Mouse (Mus musculus): ENCODE measurements around the gene Ldlrad3. TPM values are rescaled to one million over a fixed set of nuclear protein-coding genes. Genes with fewer than 3 reads are reported as not detected.
A peak's percentile ranks its signal among the peaks of the same experiment; 100 is the strongest.

Gene Ldlrad3
- total and polyA plus RNA-seq, 3 experiments = 3.5 to 6.1 TPM; not detected in 1

DNA sequence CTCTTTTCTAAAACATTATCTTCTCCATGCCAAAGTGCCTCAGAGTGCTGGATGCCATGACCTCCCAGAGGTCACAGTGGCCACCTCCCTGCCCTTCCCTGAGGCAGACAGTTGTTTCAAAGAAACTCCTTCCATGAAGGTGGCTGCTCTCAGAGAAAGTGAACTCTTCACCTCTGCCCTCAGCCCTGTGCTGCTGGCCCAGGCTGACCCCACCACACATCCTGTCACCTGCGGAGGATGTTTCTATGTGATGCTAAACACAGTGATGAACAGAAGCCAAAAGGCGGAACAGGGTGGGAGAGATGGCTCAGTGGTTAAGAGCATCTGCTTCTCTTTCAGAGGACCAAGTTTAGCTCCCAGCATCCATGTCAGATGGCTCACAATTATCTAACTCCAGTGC lies 75.9 kb downstream of the Ldlrad3 start:
- Histone ChIP-seq H3K27ac (ENCODE audit: control insufficient read depth, low read depth, low read length) (no peak overlapping the region), H3K36me3 (ENCODE audit: control insufficient read depth in 1 of 2, insufficient read depth in 2 of 2, low read length in 2 of 2) (no peaks in the 10 kb centered on the region), H3K4me1 (ENCODE audit: control insufficient read depth in 1 of 2, insufficient read depth in 2 of 2, low read length in 2 of 2) (no peaks in the 10 kb centered on the region), H3K27me3 (ENCODE audit: control insufficient read depth in 1 of 2, insufficient read depth in 2 of 2, low read length in 2 of 2) (no peaks in the 10 kb centered on the region), H3K9ac (ENCODE audit: control insufficient read depth, low read depth, low read length, poor library complexity, severe bottlenecking) (no peak overlapping the region), H3K4me3 (ENCODE audit: control insufficient read depth in 1 of 2, insufficient read depth in 1 of 2, low read depth in 2 of 2, low read length in 2 of 2) (no peak overlapping the region), H3K9me3 (replicated peaks; ENCODE audit: insufficient read depth, low read length) (no peaks in the 10 kb centered on the region), H3K79me2 (ENCODE audit: control insufficient read depth, insufficient read depth, low read length, poor library complexity) (no peaks in the 10 kb centered on the region)
- DNase-seq (ENCODE audit: low read depth, low spot score) = no peak
- TF ChIP-seq POLR2A (IDR thresholded peaks at IDR 0.05; ENCODE audit: control insufficient read depth in 1 of 2, insufficient read depth in 1 of 2, low read depth in 1 of 2, low read length in 2 of 2, poor library complexity in 1 of 2) = no peak
- no peak for TF ChIP-seq GATA1 (IDR thresholded peaks at IDR 0.05; ENCODE audit: low read depth, low read length)
- no peak for TF ChIP-seq ZMIZ1 (IDR thresholded peaks at IDR 0.05; ENCODE audit: low read depth, low read length)
- no peak for TF ChIP-seq ELF1 (IDR thresholded peaks at IDR 0.05; ENCODE audit: low read depth, low read length)
- no peak for TF ChIP-seq MYB (IDR thresholded peaks at IDR 0.05; ENCODE audit: low read depth, low read length)
- no peak for TF ChIP-seq MAX (IDR thresholded peaks at IDR 0.05; ENCODE audit: low read length)

DNA sequence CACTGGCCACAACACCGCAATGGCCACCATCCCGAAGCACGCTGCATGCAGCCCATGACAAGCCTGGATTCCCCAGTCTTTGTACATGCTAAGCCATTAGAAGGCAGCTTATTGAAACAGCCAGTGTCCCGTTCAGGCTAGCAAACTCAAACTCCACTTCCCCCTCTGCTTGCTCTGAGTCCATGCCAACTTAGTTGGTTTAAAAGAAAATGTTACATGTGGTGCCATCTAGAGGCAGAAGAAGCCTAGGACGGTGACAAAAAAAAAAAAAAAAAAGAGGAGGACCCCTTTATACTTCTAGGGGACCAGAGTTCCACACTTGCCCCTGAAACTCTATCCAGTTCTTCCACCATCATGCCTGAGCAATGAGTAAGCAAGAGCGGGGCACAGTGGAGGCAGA lies 78.9 kb downstream of the Ldlrad3 start:
- Histone ChIP-seq H3K9me3 (replicated peaks; ENCODE audit: insufficient read depth, low read length) (no peaks in the 10 kb centered on the region), H3K79me2 (ENCODE audit: control insufficient read depth, insufficient read depth, low read length, poor library complexity) (no peaks in the 10 kb centered on the region), H3K27me3 (ENCODE audit: control insufficient read depth in 1 of 2, insufficient read depth in 2 of 2, low read length in 2 of 2) (no peaks in the 10 kb centered on the region), H3K27ac (ENCODE audit: control insufficient read depth, low read depth, low read length) (no peak overlapping the region), H3K36me3 (ENCODE audit: control insufficient read depth in 1 of 2, insufficient read depth in 2 of 2, low read length in 2 of 2) (no peaks in the 10 kb centered on the region), H3K9ac (ENCODE audit: control insufficient read depth, low read depth, low read length, poor library complexity, severe bottlenecking) (no peak overlapping the region), H3K4me1 (ENCODE audit: control insufficient read depth in 1 of 2, insufficient read depth in 2 of 2, low read length in 2 of 2) (no peaks in the 10 kb centered on the region), H3K4me3 (ENCODE audit: control insufficient read depth in 1 of 2, insufficient read depth in 1 of 2, low read depth in 2 of 2, low read length in 2 of 2) (no peak overlapping the region)
- DNase-seq (ENCODE audit: low read depth, low spot score) = peak; percentile 58
- no peak for TF ChIP-seq UBTF (IDR thresholded peaks at IDR 0.05; ENCODE audit: borderline replicate concordance, insufficient read depth, low read depth, low read length)
- TF ChIP-seq CHD1 (IDR thresholded peaks at IDR 0.05; ENCODE audit: low read depth, low read length) = no peak
- peak in 1 of 3 experiments; percentile 56; a peak in 2 of 6 replicates for TF ChIP-seq CTCF (IDR thresholded peaks at IDR 0.05 in 2 of 3, conservative IDR thresholded peaks at IDR 0.05 in 1 of 3; ENCODE audit: control insufficient read depth in 1 of 3, insufficient read depth in 1 of 3, low read depth in 2 of 3, low read length in 3 of 3, poor library complexity in 1 of 3, severe bottlenecking in 1 of 3)
- no peak for TF ChIP-seq CHD2 (IDR thresholded peaks at IDR 0.05; ENCODE audit: low read length)
- TF ChIP-seq ZNF384 (IDR thresholded peaks at IDR 0.05; ENCODE audit: low read depth, low read length) = peak; percentile 44; the same call in 1 of the 2 replicates
- no peak for TF ChIP-seq ZKSCAN1 (IDR thresholded peaks at IDR 0.05; ENCODE audit: low read depth, low read length)
- peak; percentile 53 for TF ChIP-seq RAD21 (IDR thresholded peaks at IDR 0.05; ENCODE audit: low read depth, low read length)
- no peak for TF ChIP-seq USF2 (IDR thresholded peaks at IDR 0.05; ENCODE audit: borderline replicate concordance in 1 of 2, insufficient read depth in 1 of 2, low read depth in 1 of 2, low read length in 2 of 2)
- peak; percentile 55 for TF ChIP-seq SMC3 (IDR thresholded peaks at IDR 0.05; ENCODE audit: low read depth, low read length)
- no peak for TF ChIP-seq ZC3H11A (IDR thresholded peaks at IDR 0.05; ENCODE audit: low read depth, low read length)

DNA sequence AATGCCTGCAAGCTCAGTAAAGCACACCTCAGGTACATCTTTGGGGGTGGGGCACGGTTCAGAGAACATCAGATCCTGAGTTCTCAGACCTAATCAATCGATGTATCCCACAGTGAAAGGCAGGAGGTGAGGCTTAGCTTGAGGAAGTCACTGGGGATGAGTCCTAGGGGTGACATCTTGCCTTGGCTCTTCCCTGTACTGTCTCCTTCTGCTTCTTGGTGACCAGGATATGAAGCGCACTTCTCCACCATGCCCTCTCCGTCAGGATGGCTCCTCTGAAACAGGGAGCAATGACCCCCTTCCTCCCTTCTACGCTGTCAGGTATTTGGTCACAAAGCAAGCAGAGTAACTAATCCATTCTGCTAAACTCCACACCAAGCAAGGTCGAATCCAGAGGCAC lies 79.5 kb downstream of the Ldlrad3 start:
- H3K27me3 ChIP-seq (ENCODE audit: control insufficient read depth in 1 of 2, insufficient read depth in 2 of 2, low read length in 2 of 2) = no peaks in the 10 kb centered on the region
- no peak overlapping the region for H3K4me3 ChIP-seq (ENCODE audit: control insufficient read depth in 1 of 2, insufficient read depth in 1 of 2, low read depth in 2 of 2, low read length in 2 of 2)
- no peak overlapping the region for H3K9ac ChIP-seq (ENCODE audit: control insufficient read depth, low read depth, low read length, poor library complexity, severe bottlenecking)
- no peak for DNase-seq (ENCODE audit: low read depth, low spot score)
- H3K9me3 ChIP-seq (replicated peaks; ENCODE audit: insufficient read depth, low read length) = no peaks in the 10 kb centered on the region
- H3K36me3 ChIP-seq (ENCODE audit: control insufficient read depth in 1 of 2, insufficient read depth in 2 of 2, low read length in 2 of 2) = no peaks in the 10 kb centered on the region
- no peak overlapping the region for H3K27ac ChIP-seq (ENCODE audit: control insufficient read depth, low read depth, low read length)
- no peaks in the 10 kb centered on the region for H3K79me2 ChIP-seq (ENCODE audit: control insufficient read depth, insufficient read depth, low read length, poor library complexity)
- H3K4me1 ChIP-seq (ENCODE audit: control insufficient read depth in 1 of 2, insufficient read depth in 2 of 2, low read length in 2 of 2) = no peaks in the 10 kb centered on the region
- no peak for TF ChIP-seq ETS1 (IDR thresholded peaks at IDR 0.05; ENCODE audit: low read depth, low read length)
- no peak for TF ChIP-seq MAFK (IDR thresholded peaks at IDR 0.05; ENCODE audit: borderline replicate concordance, low read depth, low read length)
- no peak for TF ChIP-seq RAD21 (IDR thresholded peaks at IDR 0.05; ENCODE audit: low read depth, low read length)
- TF ChIP-seq ZKSCAN1 (IDR thresholded peaks at IDR 0.05; ENCODE audit: low read depth, low read length) = no peak
- no peak for TF ChIP-seq CTCF (IDR thresholded peaks at IDR 0.05 in 2 of 3, conservative IDR thresholded peaks at IDR 0.05 in 1 of 3; ENCODE audit: control insufficient read depth in 1 of 3, insufficient read depth in 1 of 3, low read depth in 2 of 3, low read length in 3 of 3, poor library complexity in 1 of 3, severe bottlenecking in 1 of 3)
- no peak for TF ChIP-seq MYB (IDR thresholded peaks at IDR 0.05; ENCODE audit: low read depth, low read length)
- no peak for TF ChIP-seq MXI1 (IDR thresholded peaks at IDR 0.05; ENCODE audit: low read depth, low read length)
- no peak for TF ChIP-seq MEF2A (IDR thresholded peaks at IDR 0.05; ENCODE audit: extremely low read depth, insufficient replicate concordance, low read depth, low read length, poor library complexity, severe bottlenecking)
- no peak for TF ChIP-seq E2F4 (IDR thresholded peaks at IDR 0.05; ENCODE audit: borderline replicate concordance, low read depth, low read length)
- no peak for TF ChIP-seq POLR2AphosphoS5 (IDR thresholded peaks at IDR 0.05; ENCODE audit: borderline replicate concordance, low read depth, low read length)
- TF ChIP-seq MAZ (IDR thresholded peaks at IDR 0.05; ENCODE audit: low read depth, low read length) = no peak
- no peak for TF ChIP-seq MAX (IDR thresholded peaks at IDR 0.05; ENCODE audit: low read length)
- no peak for TF ChIP-seq GABPA (IDR thresholded peaks at IDR 0.05; ENCODE audit: low read depth, low read length)
- no peak for TF ChIP-seq NELFE (IDR thresholded peaks at IDR 0.05; ENCODE audit: low read depth, low read length)
- TF ChIP-seq UBTF (IDR thresholded peaks at IDR 0.05; ENCODE audit: borderline replicate concordance, insufficient read depth, low read depth, low read length) = no peak
